Mouse (Mus musculus): ENCODE measurements around the gene Scamp3. TPM values are rescaled to one million over a fixed set of nuclear protein-coding genes. Genes with fewer than 3 reads are reported as not detected.

Gene Scamp3
- polyA plus RNA-seq, 1 experiment from 2014 or later, result 70.9 TPM

DNA sequence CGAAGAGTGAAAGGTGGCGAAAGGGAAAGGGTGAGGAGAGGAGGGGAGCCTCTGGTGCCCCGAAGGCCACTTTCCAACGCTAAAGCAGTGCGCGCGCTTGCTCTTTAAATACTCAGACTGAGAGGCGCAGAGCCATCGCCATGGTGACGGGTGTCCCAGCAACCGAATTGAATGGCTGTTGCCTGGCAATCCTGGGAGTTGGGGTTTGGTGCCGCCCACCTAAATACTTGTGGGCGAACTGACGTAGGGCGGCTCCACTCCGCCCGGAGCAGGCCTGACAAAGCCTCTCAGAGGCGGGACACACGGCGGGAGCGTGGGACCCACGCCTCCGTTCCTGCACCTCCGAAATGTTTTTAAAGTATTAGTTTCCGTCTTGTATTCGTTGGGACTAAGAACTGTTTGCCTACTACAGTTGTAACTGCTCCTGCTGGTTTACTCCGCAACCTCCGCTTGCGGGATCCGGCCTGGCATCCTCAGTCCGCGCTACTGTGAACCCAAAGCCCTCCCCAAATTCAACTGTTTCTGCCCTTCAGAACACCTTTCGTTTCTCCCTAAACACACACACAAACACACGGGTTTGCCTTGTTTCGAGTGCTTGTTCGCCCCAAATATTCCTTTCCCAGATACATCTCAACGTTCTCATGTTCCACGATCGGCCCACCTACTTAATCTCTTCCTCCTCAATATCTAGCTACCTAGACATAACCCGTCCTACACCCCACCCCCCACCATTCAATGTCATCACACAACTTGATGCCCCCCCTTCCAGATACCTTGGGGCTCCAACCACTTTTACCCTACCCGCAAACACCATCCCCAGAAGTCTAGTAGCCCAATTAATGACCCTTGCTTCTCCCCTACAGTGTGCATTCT lies 50.3 kb downstream of the Scamp3 start:
- Histone ChIP-seq H3K4me1 (replicated peaks) (peaks cover 17% of the 10 kb centered on the region), H3K9me3 (replicated peaks) (no peaks in the 10 kb centered on the region), H3K9ac (0 out of 2 replicates have a peak overlapping the region, but pooled peaks have one; percentile 26), H3K4me2 (peak overlapping the region; percentile 66), H3K4me3 (peak overlapping the region; percentile 55), H3K36me3 (no peaks in the 10 kb centered on the region), H3K27me3 (peaks cover 32% of the 10 kb centered on the region), H3K27ac (peak overlapping the region; percentile 56)
- 4% methylated on average over 41 of the region's 41 CpGs for WGBS
- peak; percentile 74 for ATAC-seq (replicated peaks; ENCODE audit: insufficient number of reproducible peaks, insufficient read depth, low FRiP score, low read depth)

DNA sequence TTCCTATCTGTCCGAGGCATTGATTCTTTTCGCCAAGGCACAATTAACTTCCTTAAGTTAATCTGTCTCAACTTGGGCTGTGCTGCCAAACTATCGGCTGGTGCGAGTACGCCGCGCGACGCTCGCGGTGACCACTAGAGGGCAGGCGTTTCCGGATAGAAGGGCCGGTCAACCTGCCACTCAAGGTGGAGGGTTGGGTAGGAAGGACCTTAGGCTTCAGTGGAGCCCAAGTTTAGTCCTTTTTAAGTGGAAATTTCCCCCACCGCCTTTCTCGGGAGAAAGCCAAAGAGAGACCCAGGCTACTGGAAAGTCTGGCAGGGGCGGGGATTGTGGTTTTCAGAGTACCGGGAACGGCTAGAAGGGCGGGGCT lies 50.9 kb downstream of the Scamp3 start:
- Histone ChIP-seq H3K27ac (peak overlapping the region; percentile 56), H3K4me2 (peak overlapping the region; percentile 66), H3K36me3 (no peaks in the 10 kb centered on the region), H3K4me1 (replicated peaks) (peaks cover 22% of the 10 kb centered on the region), H3K9ac (peak overlapping the region; percentile 56; the same call in 1 of the 2 replicates), H3K9me3 (replicated peaks) (no peaks in the 10 kb centered on the region), H3K27me3 (peaks cover 32% of the 10 kb centered on the region), H3K4me3 (peak overlapping the region; percentile 55)
- ATAC-seq (replicated peaks; ENCODE audit: insufficient number of reproducible peaks, insufficient read depth, low FRiP score, low read depth), result peak; percentile 63
- under 1% methylated on average over 20 of the region's 20 CpGs for WGBS

DNA sequence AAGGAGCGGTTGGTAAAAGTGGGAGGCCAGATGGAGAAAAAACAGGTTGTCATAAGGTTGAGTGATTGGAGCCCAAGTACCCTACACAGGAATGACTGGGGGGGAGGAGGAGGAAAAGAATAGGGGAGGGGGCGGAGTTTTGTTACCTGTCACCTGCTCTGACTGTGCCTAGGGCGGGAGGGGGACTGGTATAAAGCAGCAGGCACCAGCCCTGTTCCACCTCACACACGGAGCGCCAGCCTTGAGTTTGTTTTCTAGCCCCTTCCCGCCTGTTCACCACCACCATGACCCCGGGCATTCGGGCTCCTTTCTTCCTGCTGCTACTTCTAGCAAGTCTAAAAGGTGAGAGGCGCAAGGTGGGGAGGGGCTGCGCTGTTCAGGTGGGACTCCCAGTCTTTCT lies 51.6 kb downstream of the Scamp3 start, which contains the start of gene Muc1:
Gene Muc1, plus strand, starts transcription at position 222 of the 400 bp plus-strand sequence.
- Histone ChIP-seq H3K36me3 (no peaks in the 10 kb centered on the region), H3K9me3 (replicated peaks) (no peaks in the 10 kb centered on the region), H3K9ac (peak within 1 kb of the TSS; percentile 56; the same call in 1 of the 2 replicates), H3K27me3 (peaks cover 32% of the 10 kb centered on the region), H3K4me2 (peak within 1 kb of the TSS; percentile 66), H3K4me3 (peak within 1 kb of the TSS; percentile 55), H3K27ac (peak within 1 kb of the TSS; percentile 56), H3K4me1 (replicated peaks) (peaks cover 29% of the 10 kb centered on the region)
- 36% methylated on average over 10 of the region's 10 CpGs for WGBS
- ATAC-seq (replicated peaks; ENCODE audit: insufficient number of reproducible peaks, insufficient read depth, low FRiP score, low read depth), result no peak

DNA sequence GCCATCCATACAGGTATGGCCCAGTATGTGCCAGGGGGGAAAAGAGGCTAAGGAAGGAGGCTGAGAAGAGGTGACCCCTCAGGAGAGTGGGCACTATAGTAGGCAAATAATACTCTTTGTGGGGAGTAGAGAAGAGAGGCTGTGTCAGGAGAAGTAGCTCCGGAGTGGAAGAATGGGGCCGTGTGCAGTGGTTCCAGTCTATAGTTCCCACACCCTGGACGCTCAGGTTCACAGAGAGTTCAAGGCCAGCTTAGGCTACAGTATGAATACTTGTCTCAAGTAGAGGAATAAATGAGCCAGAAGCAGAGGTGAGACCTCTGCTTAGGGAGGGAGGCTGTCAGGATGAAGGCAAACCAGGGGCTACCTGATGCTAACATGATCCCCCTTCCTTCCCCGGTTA lies 52.0 kb downstream of the Scamp3 start:
- peaks cover 33% of the 10 kb centered on the region for H3K4me1 ChIP-seq (replicated peaks)
- no peaks in the 10 kb centered on the region for H3K9me3 ChIP-seq (replicated peaks)
- WGBS, result 59% methylated on average over 4 of the region's 4 CpGs
- 0 out of 2 replicates have a peak overlapping the region, but pooled peaks have one; percentile 66 for H3K4me2 ChIP-seq
- H3K27ac ChIP-seq, result no peak overlapping the region
- peaks cover 32% of the 10 kb centered on the region for H3K27me3 ChIP-seq
- H3K36me3 ChIP-seq, result no peaks in the 10 kb centered on the region
- no peak for ATAC-seq (replicated peaks; ENCODE audit: insufficient number of reproducible peaks, insufficient read depth, low FRiP score, low read depth)
- no peak overlapping the region for H3K9ac ChIP-seq
- no peak overlapping the region for H3K4me3 ChIP-seq

DNA sequence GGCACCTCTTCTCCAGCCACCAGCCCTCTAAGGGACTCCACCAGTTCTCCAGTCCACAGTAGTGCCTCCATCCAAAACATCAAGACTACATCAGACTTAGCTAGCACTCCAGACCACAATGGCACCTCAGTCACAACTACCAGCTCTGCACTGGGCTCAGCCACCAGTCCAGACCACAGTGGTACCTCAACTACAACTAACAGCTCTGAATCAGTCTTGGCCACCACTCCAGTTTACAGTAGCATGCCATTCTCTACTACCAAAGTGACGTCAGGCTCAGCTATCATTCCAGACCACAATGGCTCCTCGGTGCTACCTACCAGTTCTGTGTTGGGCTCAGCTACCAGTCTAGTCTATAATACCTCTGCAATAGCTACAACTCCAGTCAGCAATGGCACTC lies 53.3 kb downstream of the Scamp3 start:
- ATAC-seq (replicated peaks; ENCODE audit: insufficient number of reproducible peaks, insufficient read depth, low FRiP score, low read depth), result no peak
- peaks cover 33% of the 10 kb centered on the region for H3K4me1 ChIP-seq (replicated peaks)
- 71% methylated on average over 2 of the region's 2 CpGs for WGBS
- H3K27me3 ChIP-seq, result peaks cover 32% of the 10 kb centered on the region
- H3K27ac ChIP-seq, result no peak overlapping the region
- H3K4me3 ChIP-seq, result no peak overlapping the region
- H3K9me3 ChIP-seq (replicated peaks), result no peaks in the 10 kb centered on the region
- H3K36me3 ChIP-seq, result no peaks in the 10 kb centered on the region
- no peak overlapping the region for H3K9ac ChIP-seq
- no peak overlapping the region for H3K4me2 ChIP-seq

DNA sequence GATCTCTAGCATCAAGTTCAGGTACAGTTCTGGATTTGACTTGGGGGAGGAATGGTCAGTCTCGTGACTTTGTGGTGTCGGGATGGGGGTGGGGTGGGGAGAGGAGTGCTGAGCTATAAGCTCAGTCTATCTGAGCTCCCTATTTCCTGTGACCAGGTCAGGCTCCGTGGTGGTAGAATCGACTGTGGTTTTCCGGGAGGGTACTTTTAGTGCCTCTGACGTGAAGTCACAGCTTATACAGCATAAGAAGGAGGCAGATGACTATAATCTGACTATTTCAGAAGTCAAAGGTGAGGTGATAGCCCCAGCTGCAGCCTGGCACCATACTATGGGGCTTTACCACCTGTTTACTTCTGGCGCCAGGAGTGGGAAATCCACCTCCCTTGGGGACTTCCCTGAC lies 54.1 kb downstream of the Scamp3 start:
- Histone ChIP-seq H3K36me3 (no peaks in the 10 kb centered on the region), H3K27ac (no peak overlapping the region), H3K27me3 (peaks cover 25% of the 10 kb centered on the region), H3K4me2 (no peak overlapping the region), H3K9ac (no peak overlapping the region), H3K4me3 (no peak overlapping the region), H3K9me3 (replicated peaks) (no peaks in the 10 kb centered on the region), H3K4me1 (replicated peaks) (peaks cover 33% of the 10 kb centered on the region)
- WGBS, result 48% methylated on average over 7 of the region's 7 CpGs
- no peak for ATAC-seq (replicated peaks; ENCODE audit: insufficient number of reproducible peaks, insufficient read depth, low FRiP score, low read depth)

DNA sequence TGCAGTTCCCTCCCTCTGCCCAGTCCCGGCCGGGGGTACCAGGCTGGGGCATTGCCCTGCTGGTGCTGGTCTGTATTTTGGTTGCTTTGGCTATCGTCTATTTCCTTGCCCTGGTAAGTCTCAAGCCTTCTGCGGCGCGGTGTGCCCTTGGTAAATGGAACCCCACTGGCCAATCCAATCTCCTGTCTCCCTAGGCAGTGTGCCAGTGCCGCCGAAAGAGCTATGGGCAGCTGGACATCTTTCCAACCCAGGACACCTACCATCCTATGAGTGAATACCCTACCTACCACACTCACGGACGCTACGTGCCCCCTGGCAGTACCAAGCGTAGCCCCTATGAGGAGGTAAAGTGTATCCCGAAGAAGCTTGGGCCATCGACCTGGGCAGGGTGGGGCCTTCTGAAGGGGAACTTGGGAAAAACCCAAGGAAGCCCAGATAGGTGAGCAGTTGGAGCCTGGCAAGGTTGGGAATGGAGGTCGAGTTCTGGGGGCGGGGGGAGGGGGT lies 54.6 kb downstream of the Scamp3 start:
- WGBS, result 72% methylated on average over 16 of the region's 16 CpGs
- Histone ChIP-seq H3K4me2 (no peak overlapping the region), H3K9me3 (replicated peaks) (no peaks in the 10 kb centered on the region), H3K27ac (no peak overlapping the region), H3K4me3 (no peak overlapping the region), H3K4me1 (replicated peaks) (peaks cover 31% of the 10 kb centered on the region), H3K9ac (no peak overlapping the region), H3K36me3 (no peaks in the 10 kb centered on the region), H3K27me3 (peaks cover 23% of the 10 kb centered on the region)
- no peak for ATAC-seq (replicated peaks; ENCODE audit: insufficient number of reproducible peaks, insufficient read depth, low FRiP score, low read depth)

MicroRNAs within 50 kb of the gene (microRNA counts, 519-probe panel; counts per million panel counts)
- 1,124 counts per million, percentile 5 among the panel's probes with 10 or more counts for microRNA mmu-miR-92b

Small RNAs within 50 kb of the gene (microRNA-seq; reads per million reads assigned to microRNA genes)
- 185 reads per million, percentile 58 among the genes with 10 or more reads in this experiment for gene Mir92b

Other genes with a start within 250 kb of the Scamp3 start
- 13.3 and 13.6 TPM in 2 replicates for gene Ash1l, start 226.9 kb upstream of the Scamp3 start, polyA plus RNA-seq (2015; fragmentation: Nextera tagmentation; extraction: Ambion mirVana)
- gene Dap3, start 226.3 kb upstream of the Scamp3 start, polyA plus RNA-seq (2015; fragmentation: Nextera tagmentation; extraction: Ambion mirVana), result 132 and 135 TPM in 2 replicates
- gene Rusc1, start 84.2 kb upstream of the Scamp3 start, polyA plus RNA-seq (2015; fragmentation: Nextera tagmentation; extraction: Ambion mirVana), result 7.5 and 12.6 TPM in 2 replicates
- 0.06 TPM in 1 of 2 replicates, not detected in the other for gene Gm43738, start 76.4 kb upstream of the Scamp3 start, polyA plus RNA-seq (2015; fragmentation: Nextera tagmentation; extraction: Ambion mirVana)
- 86.6 and 124 TPM in 2 replicates for gene Fdps, start 75.5 kb upstream of the Scamp3 start, polyA plus RNA-seq (2015; fragmentation: Nextera tagmentation; extraction: Ambion mirVana)
- gene Pklr, start 41.3 kb upstream of the Scamp3 start, polyA plus RNA-seq (2015; fragmentation: Nextera tagmentation; extraction: Ambion mirVana), result 0.09 and 0.61 TPM in 2 replicates
- 0.52 and 1.1 TPM in 2 replicates for gene Hcn3, start 17.3 kb upstream of the Scamp3 start, polyA plus RNA-seq (2015; fragmentation: Nextera tagmentation; extraction: Ambion mirVana)
- gene Clk2, start 12.7 kb upstream of the Scamp3 start, polyA plus RNA-seq (2015; fragmentation: Nextera tagmentation; extraction: Ambion mirVana), result 14.2 and 20.1 TPM in 2 replicates
- 10.5 and 19.2 TPM in 2 replicates for gene Fam189b, start 5.7 kb downstream of the Scamp3 start, polyA plus RNA-seq (2015; fragmentation: Nextera tagmentation; extraction: Ambion mirVana)
- gene Gba, start 25.5 kb downstream of the Scamp3 start, polyA plus RNA-seq (2015; fragmentation: Nextera tagmentation; extraction: Ambion mirVana), result 27.3 and 34.7 TPM in 2 replicates
- 17.5 and 31.4 TPM in 2 replicates for gene Thbs3, start 37.7 kb downstream of the Scamp3 start, polyA plus RNA-seq (2015; fragmentation: Nextera tagmentation; extraction: Ambion mirVana)
- gene Mtx1, start 49.6 kb downstream of the Scamp3 start, polyA plus RNA-seq (2015; fragmentation: Nextera tagmentation; extraction: Ambion mirVana), result 106 and 119 TPM in 2 replicates
- gene Muc1, start 51.6 kb downstream of the Scamp3 start, polyA plus RNA-seq (2015; fragmentation: Nextera tagmentation; extraction: Ambion mirVana), result 1.6 and 7.0 TPM in 2 replicates
- 189 and 207 TPM in 2 replicates for gene Krtcap2, start 68.5 kb downstream of the Scamp3 start, polyA plus RNA-seq (2015; fragmentation: Nextera tagmentation; extraction: Ambion mirVana)
- gene Trim46, start 68.8 kb downstream of the Scamp3 start, polyA plus RNA-seq (2015; fragmentation: Nextera tagmentation; extraction: Ambion mirVana), result 0.79 and 2.2 TPM in 2 replicates
- 88.4 and 88.7 TPM in 2 replicates for gene Dpm3, start 81.9 kb downstream of the Scamp3 start, polyA plus RNA-seq (2015; fragmentation: Nextera tagmentation; extraction: Ambion mirVana)
- gene Slc50a1, start 93.1 kb downstream of the Scamp3 start, polyA plus RNA-seq (2015; fragmentation: Nextera tagmentation; extraction: Ambion mirVana), result 44.5 and 49.5 TPM in 2 replicates
- 35.0 and 39.9 TPM in 2 replicates for gene Efna1, start 103.7 kb downstream of the Scamp3 start, polyA plus RNA-seq (2015; fragmentation: Nextera tagmentation; extraction: Ambion mirVana)
- 0.73 and 2.7 TPM in 2 replicates for gene Efna3, start 145.5 kb downstream of the Scamp3 start, polyA plus RNA-seq (2015; fragmentation: Nextera tagmentation; extraction: Ambion mirVana)
- 6.0 and 8.1 TPM in 2 replicates for gene Efna4, start 160.6 kb downstream of the Scamp3 start, polyA plus RNA-seq (2015; fragmentation: Nextera tagmentation; extraction: Ambion mirVana)
- 59.8 and 71.2 TPM in 2 replicates for gene Adam15, start 172.5 kb downstream of the Scamp3 start, polyA plus RNA-seq (2015; fragmentation: Nextera tagmentation; extraction: Ambion mirVana)
- gene Dcst2, start 184.5 kb downstream of the Scamp3 start, polyA plus RNA-seq (2015; fragmentation: Nextera tagmentation; extraction: Ambion mirVana), result not detected in 2 replicates
- gene Dcst1, start 187.8 kb downstream of the Scamp3 start, polyA plus RNA-seq (2015; fragmentation: Nextera tagmentation; extraction: Ambion mirVana), result 0.06 and 0.18 TPM in 2 replicates
- 2.3 and 3.0 TPM in 2 replicates for gene Zbtb7b, start 217.3 kb downstream of the Scamp3 start, polyA plus RNA-seq (2015; fragmentation: Nextera tagmentation; extraction: Ambion mirVana)
- gene Lenep, start 225.3 kb downstream of the Scamp3 start, polyA plus RNA-seq (2015; fragmentation: Nextera tagmentation; extraction: Ambion mirVana), result 1.7 TPM in 1 of 2 replicates, not detected in the other
- gene Flad1, start 234.4 kb downstream of the Scamp3 start, polyA plus RNA-seq (2015; fragmentation: Nextera tagmentation; extraction: Ambion mirVana), result 34.0 and 35.1 TPM in 2 replicates
- 266 and 291 TPM in 2 replicates for gene Cks1b, start 240.9 kb downstream of the Scamp3 start, polyA plus RNA-seq (2015; fragmentation: Nextera tagmentation; extraction: Ambion mirVana)
- 60.6 and 79.9 TPM in 2 replicates for gene Shc1, start 241.0 kb downstream of the Scamp3 start, polyA plus RNA-seq (2015; fragmentation: Nextera tagmentation; extraction: Ambion mirVana)

All from heart, embryonic 15.5 days (tissue).